Mouse (Mus musculus) kidney, embryonic 14.5 days (tissue): ENCODE results near the gene Syt3. TPM values are rescaled to one million over a fixed set of nuclear protein-coding genes. Genes with fewer than 3 reads are reported as not detected.
A peak's percentile ranks its signal among the peaks of the same experiment; 100 is the strongest.

Experiments
- ATAC-seq: fragments of 200-750 bp; cut with Nextera tagmentation; 2 replicates; pipeline ENCODE4 v1.8.0; 2017; ENCODE audit warnings: moderate number of reproducible peaks, mild to moderate bottlenecking, moderate TSS enrichment, moderate library complexity; ENCODE audit not compliant: low FRiP score, low TSS enrichment
- H3K27ac ChIP-seq: fragments of 300-500 bp; sonication (generic); 2 replicates; pipeline ENCODE4 v1.5.1; 2014; ENCODE audit warnings: low read depth, mild to moderate bottlenecking, low read length, moderate library complexity, mixed read lengths
- H3K27me3 ChIP-seq: fragments of 300-500 bp; sonication (generic); 2 replicates; pipeline ENCODE4 v1.6.1; 2014; ENCODE audit warnings: mild to moderate bottlenecking, low read length; ENCODE audit not compliant: control insufficient read depth, insufficient read depth
- H3K36me3 ChIP-seq: fragments of 300-500 bp; sonication (generic); 2 replicates; pipeline ENCODE4 v1.6.1; 2014; ENCODE audit warnings: low read length, mixed read lengths; ENCODE audit not compliant: control insufficient read depth, insufficient read depth
- H3K4me1 ChIP-seq: fragments of 300-500 bp; sonication (generic); 2 replicates; pipeline ENCODE4 v1.6.1; 2014; ENCODE audit warnings: low read length, mixed read lengths; ENCODE audit not compliant: control insufficient read depth, insufficient read depth
- H3K4me2 ChIP-seq: fragments of 300-500 bp; sonication (generic); replicated peaks from 2 replicates; pipeline ENCODE4 v1.6.1; 2014; ENCODE audit warnings: low read depth, mild to moderate bottlenecking, low read length
- H3K4me3 ChIP-seq: fragments of 300-500 bp; sonication (generic); 2 replicates; pipeline ENCODE4 v1.5.1; 2014; ENCODE audit warnings: mild to moderate bottlenecking, low read length
- H3K9ac ChIP-seq: fragments of 300-500 bp; sonication (generic); 2 replicates; pipeline ENCODE4 v1.6.1; 2014; ENCODE audit warnings: low read depth, mild to moderate bottlenecking, low read length, moderate library complexity
- H3K9me3 ChIP-seq: fragments of 300-500 bp; sonication (generic); 2 replicates; pipeline ENCODE4 v1.6.1; 2016; ENCODE audit warnings: low read length; ENCODE audit not compliant: control insufficient read depth
- WGBS: fragments of 180-500 bp; shearing (Covaris S2); extraction: QIAGEN DNeasy Blood & Tissue Kit; methylation state at CpG from one replicate; pipeline ENCODE4 v1.1.7; 2014; 5-methylcytosine and 5-hydroxymethylcytosine counted together
- polyA plus RNA-seq: library from polyadenylated mRNA; unstranded; fragments of >200 nt; fragmentation: Nextera tagmentation; extraction: Ambion mirVana; gene quantifications from 2 replicates; pipeline ENCODE4 v1.2.1, GENCODE M21; 2014

Syt3 gene
- polyA plus RNA-seq, 1 experiment from 2014 or later, result 2.3 TPM

GRCm38 (mm10) chr7:44428171-44428950 is 44.5 kb downstream of the Syt3 start:
- 0 out of 2 replicates have a peak, but pooled peaks have one; percentile 33 for ATAC-seq
- peak overlapping the region; percentile 47 for H3K4me3 ChIP-seq
- peak overlapping the region; percentile 44; the same call in 1 of the 2 replicates for H3K9ac ChIP-seq
- H3K4me2 ChIP-seq, result peak overlapping the region; percentile 91
- no peaks in the 10 kb centered on the region for H3K36me3 ChIP-seq
- H3K4me1 ChIP-seq, result 0 out of 2 replicates have a peak, but pooled peaks cover 7% of the 10 kb centered on the region
- H3K27ac ChIP-seq, result no peak overlapping the region
- WGBS, result 2% methylated on average over 17 of the region's 38 CpGs
- peaks cover 53% of the 10 kb centered on the region for H3K27me3 ChIP-seq
- H3K9me3 ChIP-seq, result no peaks in the 10 kb centered on the region

- H3K36me3 ChIP-seq, result no peaks in the 10 kb centered on the region
- H3K4me3 ChIP-seq, result peak within 1 kb of the TSS; percentile 47
- H3K4me2 ChIP-seq, result peak within 1 kb of the TSS; percentile 91
- no peak within 1 kb of the TSS for H3K27ac ChIP-seq
- WGBS, result under 1% methylated on average over 37 of the region's 69 CpGs
- H3K27me3 ChIP-seq, result peaks cover 53% of the 10 kb centered on the region
- 0 out of 2 replicates have a peak, but pooled peaks cover 7% of the 10 kb centered on the region for H3K4me1 ChIP-seq
- peak; percentile 40; the same call in 1 of the 2 replicates for ATAC-seq
- no peaks in the 10 kb centered on the region for H3K9me3 ChIP-seq
- peak within 1 kb of the TSS; percentile 44 for H3K9ac ChIP-seq
These were observed 45.1 kb downstream of the Syt3 start, which contains the start of gene Lrrc4b for GRCm38 (mm10) chr7:44428968-44429521. TSS of gene Lrrc4b (plus strand) at chr7:44429018.

GRCm38 (mm10) chr7:44429534-44430488 is 45.9 kb downstream of the Syt3 start:
- H3K36me3 ChIP-seq, result no peaks in the 10 kb centered on the region
- H3K4me1 ChIP-seq, result 0 out of 2 replicates have a peak, but pooled peaks cover 7% of the 10 kb centered on the region
- peak overlapping the region; percentile 91 for H3K4me2 ChIP-seq
- ATAC-seq, result 0 out of 2 replicates have a peak, but pooled peaks have one; percentile 11
- H3K27me3 ChIP-seq, result peaks cover 53% of the 10 kb centered on the region
- no peak overlapping the region for H3K27ac ChIP-seq
- peak overlapping the region; percentile 47 for H3K4me3 ChIP-seq
- no peak overlapping the region; the same call in 1 of the 2 replicates for H3K9ac ChIP-seq
- no peaks in the 10 kb centered on the region for H3K9me3 ChIP-seq
- WGBS, result 3% methylated on average over 30 of the region's 32 CpGs

- ATAC-seq, result no peak
- H3K36me3 ChIP-seq, result no peaks in the 10 kb centered on the region
- WGBS, result 66% methylated on average over 6 of the region's 6 CpGs
- H3K27me3 ChIP-seq, result peaks cover 44% of the 10 kb centered on the region
- no peak overlapping the region for H3K27ac ChIP-seq
- H3K4me3 ChIP-seq, result no peak overlapping the region
- no peak overlapping the region for H3K9ac ChIP-seq
- 0 out of 2 replicates have a peak, but pooled peaks cover 7% of the 10 kb centered on the region for H3K4me1 ChIP-seq
- no peaks in the 10 kb centered on the region for H3K9me3 ChIP-seq
- no peak overlapping the region for H3K4me2 ChIP-seq
These were observed 48.6 kb downstream of the Syt3 start for GRCm38 (mm10) chr7:44432550-44432949.

GRCm38 (mm10) chr7:44433371-44433770 is 49.5 kb downstream of the Syt3 start:
- Histone ChIP-seq H3K9ac (no peak overlapping the region), H3K4me3 (no peak overlapping the region), H3K27me3 (peaks cover 40% of the 10 kb centered on the region), H3K27ac (no peak overlapping the region), H3K4me2 (no peak overlapping the region), H3K4me1 (0 out of 2 replicates have a peak, but pooled peaks cover 7% of the 10 kb centered on the region), H3K9me3 (no peaks in the 10 kb centered on the region), H3K36me3 (no peaks in the 10 kb centered on the region)
- 2% methylated on average over 7 of the region's 7 CpGs for WGBS
- peak; percentile 70 for ATAC-seq

GRCm38 (mm10) chr7:44434089-44434488 is 50.2 kb downstream of the Syt3 start:
- 47% methylated on average over 9 of the region's 9 CpGs for WGBS
- no peak overlapping the region for H3K9ac ChIP-seq
- no peaks in the 10 kb centered on the region for H3K36me3 ChIP-seq
- no peaks in the 10 kb centered on the region for H3K9me3 ChIP-seq
- no peak overlapping the region for H3K27ac ChIP-seq
- H3K4me2 ChIP-seq, result no peak overlapping the region
- peaks cover 35% of the 10 kb centered on the region for H3K27me3 ChIP-seq
- H3K4me1 ChIP-seq, result 0 out of 2 replicates have a peak, but pooled peaks cover 5% of the 10 kb centered on the region
- no peak overlapping the region for H3K4me3 ChIP-seq
- ATAC-seq, result no peak

GRCm38 (mm10) chr7:44435796-44436195 is 51.9 kb downstream of the Syt3 start:
- no peak overlapping the region for H3K9ac ChIP-seq
- no peaks in the 10 kb centered on the region for H3K4me1 ChIP-seq
- 64% methylated on average over 5 of the region's 5 CpGs for WGBS
- H3K36me3 ChIP-seq, result no peaks in the 10 kb centered on the region
- no peak overlapping the region for H3K4me3 ChIP-seq
- ATAC-seq, result no peak
- no peaks in the 10 kb centered on the region for H3K9me3 ChIP-seq
- H3K27ac ChIP-seq, result no peak overlapping the region
- no peak overlapping the region for H3K4me2 ChIP-seq
- peaks cover 33% of the 10 kb centered on the region for H3K27me3 ChIP-seq

GRCm38 (mm10) chr7:44436267-44436666 is 52.4 kb downstream of the Syt3 start:
- no peaks in the 10 kb centered on the region for H3K36me3 ChIP-seq
- H3K4me1 ChIP-seq, result no peaks in the 10 kb centered on the region
- 9% methylated on average over 1 of the region's 1 CpGs for WGBS
- H3K27me3 ChIP-seq, result peaks cover 34% of the 10 kb centered on the region
- H3K4me2 ChIP-seq, result no peak overlapping the region
- H3K9ac ChIP-seq, result no peak overlapping the region
- H3K4me3 ChIP-seq, result no peak overlapping the region
- no peak for ATAC-seq
- no peak overlapping the region for H3K27ac ChIP-seq
- no peaks in the 10 kb centered on the region for H3K9me3 ChIP-seq
